In genomic region chrX:103914790-103915189, GRCm38 (mm10) we compare ENCODE assay signal across 9 mouse cellular contexts.
DNase-seq lines count a peak whose midpoint lies in the region; ATAC-seq and TF ChIP-seq lines count a peak whose summit lies in the region.
"Had no signal": no experiment of that assay in that cellular context is flagged by ENCODE, and none has a peak within 500 bp of the region (broad histone marks: within the 10 kb centered on the region; RNA-seq: fewer than 3 reads in every experiment).

No protein-coding gene starts in this region.

- no peak overlapping the region for H3K9ac ChIP-seq in forebrain, embryonic 12.5 days
- H3K9ac ChIP-seq in liver, postnatal 0 days (replicated peaks) = no peak overlapping the region
- H3K9ac ChIP-seq: hindbrain, embryonic 15.5 days had no signal

- peak; percentile 69 for TF ChIP-seq CTCF in gastrocnemius, adult 2 months (IDR thresholded peaks at IDR 0.05)
- peak; percentile 59; the same call in 1 of the 2 replicates for TF ChIP-seq CTCF in brain, embryonic 14.5 days (IDR thresholded peaks at IDR 0.05; ENCODE audit: borderline replicate concordance, extremely low read depth, insufficient read depth, insufficient read length)
- peak; percentile 65 for TF ChIP-seq CTCF in liver, postnatal 0 days (IDR thresholded peaks at IDR 0.05; ENCODE audit: low read depth)

- WGBS in forebrain, embryonic 12.5 days = 11% methylated on average over 3 of the region's 3 CpGs
- 6% methylated on average over 3 of the region's 3 CpGs for WGBS in liver, postnatal 0 days (ENCODE audit: insufficient replicate concordance)

- H3K4me3 ChIP-seq in gastrocnemius, adult 2 months = no peak overlapping the region
- no peak overlapping the region for H3K4me3 ChIP-seq in forebrain, embryonic 12.5 days (replicated peaks)
- H3K4me3 ChIP-seq in liver, postnatal 0 days (ENCODE audit: low read depth, low read length) = no peak overlapping the region
- H3K4me3 ChIP-seq: hindbrain, embryonic 15.5 days had no signal

- H3K27me3 ChIP-seq in forebrain, embryonic 12.5 days = peaks cover 74% of the 10 kb centered on the region
- H3K27me3 ChIP-seq in liver, postnatal 0 days (ENCODE audit: insufficient read depth, low read length) = peaks cover 3% of the 10 kb centered on the region; the same call in 1 of the 2 replicates

- no peak for TF ChIP-seq EP300 in liver, postnatal 0 days (IDR thresholded peaks at IDR 0.05; ENCODE audit: low read depth)

- no peak overlapping the region for H3K4me2 ChIP-seq in forebrain, embryonic 12.5 days
- no peak overlapping the region for H3K4me2 ChIP-seq in liver, postnatal 0 days (ENCODE audit: low read depth, low read length)
- H3K4me2 ChIP-seq: hindbrain, embryonic 15.5 days had no signal

- no peaks in the 10 kb centered on the region for H3K36me3 ChIP-seq in forebrain, embryonic 12.5 days (replicated peaks)
- no peaks in the 10 kb centered on the region for H3K36me3 ChIP-seq in liver, postnatal 0 days (replicated peaks; ENCODE audit: insufficient read depth, low read length)
- H3K36me3 ChIP-seq: hindbrain, embryonic 15.5 days had no signal

- no peaks in the 10 kb centered on the region for H3K9me3 ChIP-seq in forebrain, embryonic 12.5 days
- no peaks in the 10 kb centered on the region for H3K9me3 ChIP-seq in liver, postnatal 0 days (ENCODE audit: low read length)
- H3K9me3 ChIP-seq: hindbrain, embryonic 15.5 days had no signal

- intact Hi-C loops in gastrocnemius, adult 2 months (cut with DNase I) = no loop called here

- peak; percentile 36 for DNase-seq in gastrocnemius, adult 2 months
- DNase-seq in gastrocnemius, adult 8-10 months (ENCODE audit: low spot score in 2 of 2) = no peak
- peak; percentile 7 to 32 for DNase-seq in CD8-positive naive resting alpha-beta T cell, adult 2 months (ENCODE audit: low read depth in 2 of 2, low spot score in 2 of 2)
- peak; percentile 72 for DNase-seq in brain, embryonic 14.5 days (ENCODE audit: low read depth)
- peak; percentile 31 to 75 for DNase-seq in kidney, postnatal 36 days
- peak; percentile 49 for DNase-seq in liver, postnatal 0 days
- DNase-seq in right cerebral cortex, postnatal 4 days = peak; percentile 45

- TF ChIP-seq POLR2A in brain, embryonic 14.5 days (IDR thresholded peaks at IDR 0.05; ENCODE audit: borderline replicate concordance, extremely low read depth, insufficient read depth, insufficient read length, poor library complexity, severe bottlenecking) = no peak

- H3K4me1 ChIP-seq in forebrain, embryonic 12.5 days = no peaks in the 10 kb centered on the region
- H3K4me1 ChIP-seq in liver, postnatal 0 days (ENCODE audit: insufficient read depth) = no peaks in the 10 kb centered on the region
- H3K4me1 ChIP-seq: hindbrain, embryonic 15.5 days had no signal

- 0 out of 2 replicates have a peak, but pooled peaks have one; percentile 41 for ATAC-seq in forebrain, embryonic 12.5 days (ENCODE audit: low FRiP score)
- ATAC-seq in liver, postnatal 0 days = no peak

- H3K27ac ChIP-seq in gastrocnemius, adult 2 months = no peak overlapping the region
- H3K27ac ChIP-seq in forebrain, embryonic 12.5 days = no peak overlapping the region
- H3K27ac ChIP-seq in liver, postnatal 0 days (ENCODE audit: low read depth) = no peak overlapping the region
- H3K27ac ChIP-seq: hindbrain, embryonic 15.5 days had no signal

Comparison
In these comparisons a context has a peak if more than half of its experiments do, and no peak if none do; other contexts are left out.
1. DNase-seq: peak in gastrocnemius, adult 2 months (single experiment), CD8-positive naive resting alpha-beta T cell, adult 2 months (2 of 2), brain, embryonic 14.5 days (single experiment), kidney, postnatal 36 days (2 of 2), liver, postnatal 0 days (single experiment) and right cerebral cortex, postnatal 4 days (single experiment); none in gastrocnemius, adult 8-10 months (0 of 2).
2. Peak in every context shown above with its lines, with median percentiles within 50 percentile points of each other: CTCF ChIP-seq.